Comparison of ENCODE assay signal across 17 mouse cellular contexts in the genomic region with DNA sequence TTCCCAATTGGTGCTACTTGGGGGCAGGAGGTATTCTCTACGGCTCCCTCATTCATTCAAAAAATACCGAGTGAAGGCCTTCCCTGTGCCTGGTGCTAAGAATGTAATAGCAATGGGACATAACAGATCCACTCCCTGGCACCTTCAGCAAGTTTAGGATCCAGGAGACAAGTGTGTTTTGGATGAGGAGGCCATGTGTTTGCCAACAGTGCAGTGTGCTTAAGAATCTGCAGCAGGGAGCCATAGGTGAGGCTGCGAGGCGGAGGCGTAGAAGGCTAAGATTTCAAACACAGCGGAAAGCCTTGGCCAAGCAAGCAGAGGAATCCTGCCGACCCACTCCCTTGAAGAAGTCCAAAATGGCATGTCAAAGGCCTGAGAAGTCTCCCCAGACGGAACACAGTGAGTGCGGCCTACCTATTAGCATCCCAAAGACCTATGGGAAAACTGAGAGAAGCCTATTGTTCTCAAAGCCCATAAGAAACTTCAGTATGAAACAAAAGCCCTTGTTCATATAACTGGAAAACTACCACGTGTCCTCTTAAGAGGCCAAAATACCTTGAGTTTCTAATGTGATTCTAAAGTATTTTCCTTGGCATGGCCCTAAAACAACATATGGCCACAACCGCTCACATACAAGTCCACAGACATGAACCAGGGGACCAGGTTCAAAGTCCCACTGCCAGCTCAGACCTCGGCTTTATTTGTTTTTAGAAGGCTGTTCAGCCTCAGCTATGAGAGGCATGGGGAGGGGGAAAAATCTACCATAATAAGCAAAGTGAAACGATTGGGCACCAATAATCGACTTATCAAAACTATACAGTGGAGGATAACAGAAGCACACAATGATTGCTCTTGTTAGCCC. TPM values are rescaled to one million over a fixed set of nuclear protein-coding genes. Genes with fewer than 3 reads are reported as not detected.
DNase-seq lines count a peak whose midpoint lies in the region; ATAC-seq and TF ChIP-seq lines count a peak whose summit lies in the region.
"Had no signal": no experiment of that assay in that cellular context is flagged by ENCODE, and none has a peak within 500 bp of the region (broad histone marks: within the 10 kb centered on the region; RNA-seq: fewer than 3 reads in every experiment).

No protein-coding gene starts in this region.

- TF ChIP-seq CTCF in ES-Bruce4 (IDR thresholded peaks at IDR 0.05; ENCODE audit: low read depth, low read length) = no peak

- TF ChIP-seq POLR2A in ES-Bruce4 (IDR thresholded peaks at IDR 0.05; ENCODE audit: insufficient read depth, low read length) = no peak

- H3K4me2 ChIP-seq in kidney, embryonic 15.5 days = no peak overlapping the region
- peak overlapping the region; percentile 13; the same call in 1 of the 2 replicates for H3K4me2 ChIP-seq in limb, embryonic 12.5 days
- H3K4me2 ChIP-seq: heart, embryonic 11.5 days; midbrain, embryonic 12.5 days had no signal

- TF ChIP-seq EP300 in ES-Bruce4 (IDR thresholded peaks at IDR 0.05; ENCODE audit: insufficient read depth, low read depth, low read length) = peak; percentile 62; the same call in 1 of the 2 replicates

- peak overlapping the region; percentile 80 for H3K27ac ChIP-seq in kidney, embryonic 15.5 days
- H3K27ac ChIP-seq in ES-Bruce4 (ENCODE audit: insufficient read depth, low read length) = peak overlapping the region; percentile 52
- H3K27ac ChIP-seq in embryonic facial prominence, embryonic 10.5 days (replicated peaks) = peak overlapping the region; percentile 75
- H3K27ac ChIP-seq in limb, embryonic 12.5 days = peak overlapping the region; percentile 94
- H3K27ac ChIP-seq: midbrain, embryonic 12.5 days had no signal

- 83% methylated on average over 14 of the region's 14 CpGs for WGBS in kidney, embryonic 15.5 days
- WGBS in embryonic facial prominence, embryonic 10.5 days = 80% methylated on average over 14 of the region's 14 CpGs
- WGBS in limb, embryonic 12.5 days = 81% methylated on average over 14 of the region's 14 CpGs

- ATAC-seq in kidney, embryonic 15.5 days (replicated peaks; ENCODE audit: low FRiP score) = no peak
- ATAC-seq in limb, embryonic 12.5 days (ENCODE audit: insufficient number of reproducible peaks, insufficient read depth, low FRiP score, low TSS enrichment, low read depth) = no peak
- ATAC-seq: forebrain, embryonic 16.5 days had no signal

- H3K9ac ChIP-seq in kidney, embryonic 15.5 days = no peak overlapping the region
- H3K9ac ChIP-seq in ES-Bruce4 (ENCODE audit: low read depth, poor library complexity, severe bottlenecking) = peak overlapping the region; percentile 44; the same call in 1 of the 2 replicates
- no peak overlapping the region for H3K9ac ChIP-seq in limb, embryonic 12.5 days (replicated peaks)
- H3K9ac ChIP-seq: midbrain, embryonic 12.5 days had no signal

- H3K36me3 ChIP-seq in kidney, embryonic 15.5 days = peaks cover 24% of the 10 kb centered on the region
- H3K36me3 ChIP-seq in ES-Bruce4 (ENCODE audit: control insufficient read depth, insufficient read depth, low read length, poor library complexity, severe bottlenecking) = no peaks in the 10 kb centered on the region
- peaks cover 64% of the 10 kb centered on the region for H3K36me3 ChIP-seq in embryonic facial prominence, embryonic 10.5 days (replicated peaks)
- peaks cover 26% of the 10 kb centered on the region for H3K36me3 ChIP-seq in limb, embryonic 12.5 days

- H3K4me3 ChIP-seq in kidney, embryonic 15.5 days (replicated peaks) = no peak overlapping the region
- 0 out of 2 replicates have a peak overlapping the region, but pooled peaks have one; percentile 0 for H3K4me3 ChIP-seq in ES-Bruce4 (ENCODE audit: low read depth, low read length)
- H3K4me3 ChIP-seq in embryonic facial prominence, embryonic 10.5 days = no peak overlapping the region
- no peak overlapping the region for H3K4me3 ChIP-seq in limb, embryonic 12.5 days (replicated peaks)
- H3K4me3 ChIP-seq: midbrain, embryonic 12.5 days; myocyte had no signal

- no peaks in the 10 kb centered on the region for H3K9me3 ChIP-seq in kidney, embryonic 15.5 days (replicated peaks)
- H3K9me3 ChIP-seq in ES-Bruce4 (replicated peaks; ENCODE audit: control insufficient read depth, insufficient read depth, low read length, poor library complexity, severe bottlenecking) = no peaks in the 10 kb centered on the region
- H3K9me3 ChIP-seq in embryonic facial prominence, embryonic 10.5 days = peaks cover 2% of the 10 kb centered on the region; the same call in 1 of the 2 replicates
- H3K9me3 ChIP-seq in limb, embryonic 12.5 days = no peaks in the 10 kb centered on the region
- H3K9me3 ChIP-seq: midbrain, embryonic 12.5 days had no signal

- H3K27me3 ChIP-seq in kidney, embryonic 15.5 days = no peaks in the 10 kb centered on the region
- H3K27me3 ChIP-seq in ES-Bruce4 (ENCODE audit: control insufficient read depth, insufficient read depth, low read length, poor library complexity, severe bottlenecking) = no peaks in the 10 kb centered on the region
- H3K27me3 ChIP-seq in embryonic facial prominence, embryonic 10.5 days (replicated peaks; ENCODE audit: low read depth, poor library complexity, severe bottlenecking) = no peaks in the 10 kb centered on the region
- H3K27me3 ChIP-seq in limb, embryonic 12.5 days = no peaks in the 10 kb centered on the region
- H3K27me3 ChIP-seq: midbrain, embryonic 12.5 days had no signal

- peaks cover 48% of the 10 kb centered on the region for H3K4me1 ChIP-seq in kidney, embryonic 15.5 days
- H3K4me1 ChIP-seq in ES-Bruce4 (ENCODE audit: control insufficient read depth, insufficient read depth, low read length) = peaks cover 13% of the 10 kb centered on the region
- peaks cover 75% of the 10 kb centered on the region for H3K4me1 ChIP-seq in embryonic facial prominence, embryonic 10.5 days
- H3K4me1 ChIP-seq in limb, embryonic 12.5 days (replicated peaks) = peaks cover 75% of the 10 kb centered on the region

- DNase-seq in kidney, postnatal 14 days = no peak
- DNase-seq in embryonic facial prominence, embryonic 10.5 days (ENCODE audit: low spot score) = no peak
- no peak for DNase-seq in T-cell, adult 2 months (ENCODE audit: low spot score)
- DNase-seq in testis, postnatal 10 days (ENCODE audit: low spot score) = no peak
- DNase-seq in embryo, embryonic 9.5 days (ENCODE audit: extremely low spot score) = no peak
- DNase-seq: cerebellum, adult 8-10 months; gastrocnemius, postnatal 10 days; kidney, adult 18-20 months; lung, postnatal 36 days; right cerebral cortex, postnatal 14 days had no signal

RNA-seq across cellular contexts. Expression of gene Tcf7l1, which starts 18.9 kb away (rescaled TPM):
- 35.2 and 38.2 TPM in 2 replicates for polyA plus RNA-seq in kidney, embryonic 15.5 days (2015; fragmentation: Nextera tagmentation; extraction: Ambion mirVana)
- polyA plus RNA-seq in ES-Bruce4 (2011; ENCODE audit: insufficient read depth, insufficient read length, low read depth, missing spikeins) = 84.8 and 93.4 TPM in 2 replicates
- polyA plus RNA-seq in embryonic facial prominence, embryonic 10.5 days (2016; fragmentation: Nextera tagmentation; extraction: Ambion mirVana) = 34.8 and 37.1 TPM in 2 replicates
- polyA plus RNA-seq in limb, embryonic 12.5 days (2016; fragmentation: Nextera tagmentation; extraction: Ambion mirVana) = 49.3 and 58.3 TPM in 2 replicates
